Mouse (Mus musculus): ENCODE data around the gene Nemp1. TPM values are rescaled to one million over a fixed set of nuclear protein-coding genes. Genes with fewer than 3 reads are reported as not detected.

Gene Nemp1
- polyA plus RNA-seq, 1 experiment from 2014 or later, result 12.5 TPM

DNA sequence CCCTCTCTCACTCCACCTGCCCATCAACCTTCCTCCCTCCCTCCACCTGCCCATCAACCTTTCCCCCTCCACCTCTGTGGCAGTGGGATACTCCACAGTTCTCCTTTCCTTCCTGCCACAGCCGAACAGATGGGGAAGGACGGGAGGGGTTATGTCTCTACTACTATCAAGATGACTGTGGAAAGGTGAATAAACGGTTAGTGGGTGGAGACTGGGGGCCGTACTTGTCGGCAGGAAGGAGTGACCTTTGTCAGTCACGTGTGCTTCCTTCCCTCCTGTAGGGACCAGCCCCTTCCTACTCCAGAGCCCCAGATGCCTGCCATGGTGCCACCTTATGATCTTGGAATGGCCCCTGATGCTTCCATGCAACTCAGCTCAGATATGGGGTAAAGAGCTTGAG is 8.6 kb upstream of the Nemp1 start:
- Histone ChIP-seq H3K9me3 (ENCODE audit: control insufficient read depth, low read length) (no peaks in the 10 kb centered on the region), H3K36me3 (ENCODE audit: control insufficient read depth, insufficient read depth, low read length) (peaks cover 12% of the 10 kb centered on the region), H3K4me1 (ENCODE audit: control insufficient read depth, insufficient read depth, low read length) (peaks cover 22% of the 10 kb centered on the region), H3K9ac (ENCODE audit: low read length) (no peak overlapping the region), H3K4me3 (ENCODE audit: low read depth, low read length) (no peak overlapping the region), H3K27me3 (ENCODE audit: control insufficient read depth, insufficient read depth, low read length) (no peaks in the 10 kb centered on the region), H3K4me2 (ENCODE audit: low read depth, severe bottlenecking) (no peak overlapping the region), H3K27ac (replicated peaks; ENCODE audit: low read depth, low read length) (no peak overlapping the region)
- 14% methylated on average over 6 of the region's 6 CpGs for WGBS
- DNase-seq (ENCODE audit: low spot score), result no peak
- ATAC-seq (ENCODE audit: insufficient number of reproducible peaks, low FRiP score, low TSS enrichment, low read depth), result no peak

- Histone ChIP-seq H3K4me2 (ENCODE audit: low read depth, severe bottlenecking) (no peak overlapping the region), H3K4me3 (ENCODE audit: low read depth, low read length) (no peak overlapping the region), H3K9ac (ENCODE audit: low read length) (no peak overlapping the region), H3K27ac (replicated peaks; ENCODE audit: low read depth, low read length) (no peak overlapping the region), H3K9me3 (ENCODE audit: control insufficient read depth, low read length) (no peaks in the 10 kb centered on the region), H3K4me1 (ENCODE audit: control insufficient read depth, insufficient read depth, low read length) (peaks cover 36% of the 10 kb centered on the region), H3K27me3 (ENCODE audit: control insufficient read depth, insufficient read depth, low read length) (no peaks in the 10 kb centered on the region), H3K36me3 (ENCODE audit: control insufficient read depth, insufficient read depth, low read length) (peaks cover 16% of the 10 kb centered on the region)
- ATAC-seq (ENCODE audit: insufficient number of reproducible peaks, low FRiP score, low TSS enrichment, low read depth), result no peak
- DNase-seq (ENCODE audit: low spot score), result no peak
- WGBS, result 73% methylated on average over 1 of the region's 1 CpGs
Measured at GRCm38 (mm10) chr10:127659551-127659950, 7.2 kb upstream of the Nemp1 start.

GRCm38 (mm10) chr10:127661291-127661914 is 5.3 kb upstream of the Nemp1 start:
- DNase-seq (ENCODE audit: low spot score), result no peak
- peak overlapping the region; percentile 41 for H3K4me2 ChIP-seq (ENCODE audit: low read depth, severe bottlenecking)
- no peaks in the 10 kb centered on the region for H3K27me3 ChIP-seq (ENCODE audit: control insufficient read depth, insufficient read depth, low read length)
- H3K4me1 ChIP-seq (ENCODE audit: control insufficient read depth, insufficient read depth, low read length), result peaks cover 47% of the 10 kb centered on the region
- H3K9me3 ChIP-seq (ENCODE audit: control insufficient read depth, low read length), result no peaks in the 10 kb centered on the region
- no peak for ATAC-seq (ENCODE audit: insufficient number of reproducible peaks, low FRiP score, low TSS enrichment, low read depth)
- 21% methylated on average over 13 of the region's 14 CpGs for WGBS
- peak overlapping the region; percentile 47 for H3K9ac ChIP-seq (ENCODE audit: low read length)
- H3K27ac ChIP-seq (replicated peaks; ENCODE audit: low read depth, low read length), result no peak overlapping the region; the same call in 1 of the 2 replicates
- H3K4me3 ChIP-seq (ENCODE audit: low read depth, low read length), result no peak overlapping the region
- peaks cover 16% of the 10 kb centered on the region for H3K36me3 ChIP-seq (ENCODE audit: control insufficient read depth, insufficient read depth, low read length)

- peak; percentile 59 for DNase-seq (ENCODE audit: low spot score)
- peak overlapping the region; percentile 41 for H3K4me2 ChIP-seq (ENCODE audit: low read depth, severe bottlenecking)
- peaks cover 16% of the 10 kb centered on the region for H3K36me3 ChIP-seq (ENCODE audit: control insufficient read depth, insufficient read depth, low read length)
- H3K4me1 ChIP-seq (ENCODE audit: control insufficient read depth, insufficient read depth, low read length), result peaks cover 47% of the 10 kb centered on the region
- no peaks in the 10 kb centered on the region for H3K9me3 ChIP-seq (ENCODE audit: control insufficient read depth, low read length)
- peak overlapping the region; percentile 47 for H3K9ac ChIP-seq (ENCODE audit: low read length)
- WGBS, result 7% methylated on average over 16 of the region's 16 CpGs
- ATAC-seq (ENCODE audit: insufficient number of reproducible peaks, low FRiP score, low TSS enrichment, low read depth), result no peak
- no peaks in the 10 kb centered on the region for H3K27me3 ChIP-seq (ENCODE audit: control insufficient read depth, insufficient read depth, low read length)
- peak overlapping the region; percentile 5; the same call in 1 of the 2 replicates for H3K4me3 ChIP-seq (ENCODE audit: low read depth, low read length)
- H3K27ac ChIP-seq (replicated peaks; ENCODE audit: low read depth, low read length), result peak overlapping the region; percentile 48
Measured at GRCm38 (mm10) chr10:127661915-127662663, 4.6 kb upstream of the Nemp1 start.

DNA sequence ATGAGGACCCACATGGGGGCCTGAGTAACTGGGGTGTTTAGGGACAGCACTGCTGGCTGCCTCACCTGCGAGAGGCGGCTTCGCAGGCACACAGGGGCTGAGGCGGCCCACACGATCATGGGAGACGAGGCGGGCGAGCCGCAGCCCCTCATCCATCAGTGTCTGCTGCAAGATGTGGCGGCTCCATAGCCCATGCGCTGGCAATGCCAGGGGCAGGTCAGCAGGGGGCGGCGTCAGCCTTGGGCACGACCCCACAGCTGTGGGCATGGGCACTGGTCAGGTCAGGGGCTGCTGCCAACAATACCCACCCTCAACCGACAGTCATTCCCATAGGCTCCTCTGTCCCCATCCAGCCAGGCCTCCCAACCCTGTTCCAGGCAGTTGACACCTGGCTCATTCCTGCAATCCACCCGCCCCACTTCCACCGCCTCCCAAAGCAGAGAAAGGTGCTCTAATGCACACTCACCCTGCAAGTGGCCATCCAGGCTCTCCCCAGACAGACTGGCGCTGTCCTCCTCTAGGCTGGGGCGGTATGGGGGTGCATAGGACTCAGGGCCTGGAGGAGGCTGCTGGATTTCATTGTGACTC is 3.9 kb upstream of the Nemp1 start:
- DNase-seq (ENCODE audit: low spot score) (peak; percentile 48), ATAC-seq (ENCODE audit: insufficient number of reproducible peaks, low FRiP score, low TSS enrichment, low read depth) (no peak)
- H3K9ac ChIP-seq (ENCODE audit: low read length), result no peak overlapping the region
- 19% methylated on average over 19 of the region's 19 CpGs for WGBS
- peaks cover 47% of the 10 kb centered on the region for H3K4me1 ChIP-seq (ENCODE audit: control insufficient read depth, insufficient read depth, low read length)
- H3K36me3 ChIP-seq (ENCODE audit: control insufficient read depth, insufficient read depth, low read length), result peaks cover 16% of the 10 kb centered on the region
- no peaks in the 10 kb centered on the region for H3K27me3 ChIP-seq (ENCODE audit: control insufficient read depth, insufficient read depth, low read length)
- H3K4me3 ChIP-seq (ENCODE audit: low read depth, low read length), result peak overlapping the region; percentile 5; the same call in 1 of the 2 replicates
- peak overlapping the region; percentile 48 for H3K27ac ChIP-seq (replicated peaks; ENCODE audit: low read depth, low read length)
- H3K4me2 ChIP-seq (ENCODE audit: low read depth, severe bottlenecking), result peak overlapping the region; percentile 41
- no peaks in the 10 kb centered on the region for H3K9me3 ChIP-seq (ENCODE audit: control insufficient read depth, low read length)

DNA sequence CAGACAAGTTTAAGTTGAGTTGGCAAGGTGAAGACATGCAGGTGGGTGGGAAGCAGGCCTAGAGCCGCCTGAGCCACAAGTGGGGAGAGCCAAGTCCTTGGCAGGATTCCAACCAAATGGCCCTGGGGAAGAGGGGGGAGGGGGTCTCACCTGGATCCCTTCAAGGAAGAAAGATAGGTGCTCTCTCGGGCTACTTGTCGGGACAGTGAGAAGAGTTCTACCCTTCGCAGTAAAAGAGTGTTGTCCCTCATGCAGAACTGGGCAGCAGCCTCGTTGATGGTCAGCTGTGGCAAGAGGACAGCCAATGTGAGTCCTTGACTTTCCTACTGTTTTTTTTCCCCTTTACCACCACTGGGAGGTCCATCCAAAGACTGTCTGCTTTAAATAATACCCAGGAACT is 3.1 kb upstream of the Nemp1 start:
- 13% methylated on average over 5 of the region's 5 CpGs for WGBS
- Histone ChIP-seq H3K4me3 (ENCODE audit: low read depth, low read length) (no peak overlapping the region), H3K4me1 (ENCODE audit: control insufficient read depth, insufficient read depth, low read length) (peaks cover 47% of the 10 kb centered on the region), H3K27ac (replicated peaks; ENCODE audit: low read depth, low read length) (no peak overlapping the region), H3K27me3 (ENCODE audit: control insufficient read depth, insufficient read depth, low read length) (no peaks in the 10 kb centered on the region), H3K9me3 (ENCODE audit: control insufficient read depth, low read length) (no peaks in the 10 kb centered on the region), H3K36me3 (ENCODE audit: control insufficient read depth, insufficient read depth, low read length) (peaks cover 16% of the 10 kb centered on the region), H3K4me2 (ENCODE audit: low read depth, severe bottlenecking) (no peak overlapping the region), H3K9ac (ENCODE audit: low read length) (no peak overlapping the region)
- ATAC-seq (ENCODE audit: insufficient number of reproducible peaks, low FRiP score, low TSS enrichment, low read depth) (no peak), DNase-seq (ENCODE audit: low spot score) (no peak)

DNA sequence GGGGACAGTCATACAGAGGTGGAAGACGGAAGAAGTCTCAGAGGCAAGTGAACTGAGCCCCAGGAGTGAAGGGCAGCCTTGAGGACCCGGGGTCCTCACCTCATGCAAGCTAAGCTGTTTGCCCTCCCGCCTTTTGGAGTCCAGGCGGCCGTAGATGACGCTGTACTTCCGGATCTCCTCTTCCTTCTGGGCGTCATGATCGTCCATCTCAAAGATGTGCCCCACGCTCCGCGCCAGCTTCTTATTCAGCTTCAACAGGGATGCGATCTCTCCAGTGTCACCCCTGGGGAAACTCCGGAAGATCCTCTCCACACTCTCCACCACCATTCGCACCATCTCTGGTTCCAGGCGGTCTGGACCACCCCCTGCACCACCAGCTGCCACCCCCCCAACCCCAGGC is 2.5 kb upstream of the Nemp1 start:
- peaks cover 47% of the 10 kb centered on the region for H3K4me1 ChIP-seq (ENCODE audit: control insufficient read depth, insufficient read depth, low read length)
- H3K9me3 ChIP-seq (ENCODE audit: control insufficient read depth, low read length), result no peaks in the 10 kb centered on the region
- H3K36me3 ChIP-seq (ENCODE audit: control insufficient read depth, insufficient read depth, low read length), result peaks cover 16% of the 10 kb centered on the region
- peak overlapping the region; percentile 83 for H3K4me2 ChIP-seq (ENCODE audit: low read depth, severe bottlenecking)
- H3K9ac ChIP-seq (ENCODE audit: low read length), result no peak overlapping the region
- H3K27me3 ChIP-seq (ENCODE audit: control insufficient read depth, insufficient read depth, low read length), result no peaks in the 10 kb centered on the region
- H3K4me3 ChIP-seq (ENCODE audit: low read depth, low read length), result no peak overlapping the region; the same call in 1 of the 2 replicates
- 28% methylated on average over 16 of the region's 16 CpGs for WGBS
- no peak for DNase-seq (ENCODE audit: low spot score)
- ATAC-seq (ENCODE audit: insufficient number of reproducible peaks, low FRiP score, low TSS enrichment, low read depth), result no peak
- no peak overlapping the region for H3K27ac ChIP-seq (replicated peaks; ENCODE audit: low read depth, low read length)

DNA sequence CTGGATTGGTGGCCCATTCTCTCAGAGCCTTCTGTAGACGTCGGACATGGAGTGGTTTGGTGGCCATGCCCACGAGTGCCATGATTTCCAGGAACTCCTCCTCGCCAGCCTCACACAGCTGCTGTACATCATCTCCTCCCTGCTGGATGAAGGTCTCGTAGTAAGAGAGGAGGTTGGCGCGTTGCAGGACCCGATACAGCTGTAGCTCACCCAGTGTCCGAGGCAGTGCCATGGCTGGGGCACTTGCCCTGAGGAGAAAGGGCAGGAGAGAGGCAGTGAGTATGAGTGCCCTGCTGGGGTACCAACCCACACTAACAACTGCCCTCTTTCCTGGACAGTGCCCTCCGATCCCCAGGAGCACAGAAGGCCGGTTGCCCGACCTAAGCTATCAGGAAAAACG is 1.8 kb upstream of the Nemp1 start:
- no peaks in the 10 kb centered on the region for H3K27me3 ChIP-seq (ENCODE audit: control insufficient read depth, insufficient read depth, low read length)
- 16% methylated on average over 13 of the region's 13 CpGs for WGBS

More for the DNA sequence above, 1.8 kb upstream of the Nemp1 start:
- Histone ChIP-seq H3K4me3 (ENCODE audit: low read depth, low read length) (peak overlapping the region; percentile 89; the same call in 1 of the 2 replicates), H3K9ac (ENCODE audit: low read length) (no peak overlapping the region), H3K4me1 (ENCODE audit: control insufficient read depth, insufficient read depth, low read length) (peaks cover 47% of the 10 kb centered on the region), H3K9me3 (ENCODE audit: control insufficient read depth, low read length) (no peaks in the 10 kb centered on the region), H3K4me2 (ENCODE audit: low read depth, severe bottlenecking) (peak overlapping the region; percentile 83), H3K36me3 (ENCODE audit: control insufficient read depth, insufficient read depth, low read length) (peaks cover 13% of the 10 kb centered on the region), H3K27ac (replicated peaks; ENCODE audit: low read depth, low read length) (no peak overlapping the region)
- DNase-seq (ENCODE audit: low spot score) (no peak), ATAC-seq (ENCODE audit: insufficient number of reproducible peaks, low FRiP score, low TSS enrichment, low read depth) (no peak)

Measured in limb, embryonic 11.5 days (tissue).